Mouse (Mus musculus) liver, adult 2 months (tissue): ENCODE measurements at regions not wholly inside any gene's neighbourhood (a gene's known extent, or its start where the extent isn't known, plus 50 kb on each side); places are given as distances from the start of the nearest gene placed in this dataset.

Source experiments
- CTCF ChIP-seq: fragments of 200-500 bp; IDR thresholded peaks from 2 replicates; pipeline ENCODE4 v1.5.1; 2011; ENCODE audit warnings: low read depth, low read length, control low read depth
- POLR2A ChIP-seq: fragments of 200-500 bp; IDR thresholded peaks from 2 replicates; pipeline ENCODE4 v1.6.1; 2011; ENCODE audit warnings: low read length, control low read depth; ENCODE audit not compliant: insufficient read depth; ENCODE audit errors: extremely low read depth

- peak; percentile 96 for TF ChIP-seq CTCF
- TF ChIP-seq POLR2A: no peak
Observed at GRCm38 (mm10) chr8:93661739-93662138, 126.1 kb upstream of the Ces5a start.
